Mouse (Mus musculus) layer of hippocampus, adult 11-12 months (tissue): ENCODE results near the gene Proser3.

Source experiments
- DNase-seq: peaks from one replicate; pipeline ENCODE4 v3.0.0; 2022; ENCODE audit warnings: low spot score

Gene Proser3

DNA sequence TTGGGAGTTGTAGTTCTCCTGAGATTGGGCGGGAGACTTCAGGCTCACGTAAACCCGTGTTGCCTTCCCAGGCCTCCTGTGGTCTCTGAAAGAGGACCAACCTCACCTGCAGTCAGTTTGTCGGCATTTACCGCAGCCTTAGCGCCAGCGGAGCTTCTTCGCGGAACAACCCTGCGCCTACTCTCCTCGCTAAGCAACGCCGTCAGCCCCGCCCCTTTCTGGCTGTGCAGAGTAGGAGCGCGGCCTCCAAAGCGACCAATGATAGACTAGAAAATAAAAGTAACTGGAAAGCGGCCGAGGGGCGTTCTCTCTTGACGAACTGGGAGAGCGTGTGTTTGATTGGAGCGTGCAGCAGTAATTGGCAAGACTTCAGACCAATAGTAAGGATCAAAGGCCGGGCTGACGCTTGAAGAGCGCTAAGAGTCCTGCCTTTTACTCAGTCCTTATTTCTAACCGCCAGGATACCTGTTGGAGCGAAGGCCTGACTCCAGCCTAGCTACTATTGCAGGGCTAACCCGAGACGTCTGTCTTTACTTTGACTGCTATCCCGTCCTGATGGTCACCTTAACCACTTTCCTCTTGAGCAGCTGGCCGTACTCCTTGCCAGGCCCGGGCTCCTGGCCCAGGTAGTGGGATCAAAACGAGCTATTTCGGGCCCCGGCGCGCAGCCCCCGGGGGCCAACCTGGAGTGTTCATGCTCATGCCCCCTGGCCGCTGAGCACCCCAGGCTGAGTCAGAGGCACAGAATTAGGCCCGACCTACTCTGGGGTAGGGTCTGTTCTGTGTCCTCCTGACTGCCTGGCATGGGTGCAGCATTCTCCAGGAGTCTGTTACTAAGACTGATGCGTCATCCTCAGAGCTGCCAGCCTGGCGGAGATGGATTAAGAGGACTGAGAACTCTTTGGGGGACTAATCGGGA, at the start of gene Proser3, which contains the start of gene Hspb6:
Gene Proser3 (minus strand): TSS at position 198 of the 919 bp plus-strand sequence.
Gene Hspb6 (plus strand): TSS at position 77 of the 919 bp plus-strand sequence.
- peak; percentile 99 for DNase-seq

DNA sequence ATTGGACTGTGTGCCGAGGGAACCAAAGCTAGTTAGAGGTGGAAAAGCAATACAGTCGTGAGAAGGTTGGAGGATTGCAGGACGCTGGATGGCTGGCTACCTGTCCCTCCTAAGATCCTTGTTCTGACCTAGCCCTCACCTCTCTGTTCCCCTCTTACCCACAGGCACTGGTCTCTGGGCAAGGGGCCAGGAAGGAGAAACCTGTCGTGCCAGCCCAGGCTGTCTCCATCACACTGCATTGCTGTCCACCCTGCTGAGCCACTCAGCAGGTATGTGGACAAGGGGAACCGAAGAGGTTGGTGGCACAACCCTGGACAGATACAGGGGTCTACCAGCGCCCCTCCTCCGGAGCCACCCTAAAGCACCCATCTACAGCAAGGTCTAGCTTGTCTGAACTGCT, 48.6 kb upstream of the Proser3 start:
- no peak for DNase-seq

- peak; percentile 93 for DNase-seq
Measured at GRCm38 (mm10) chr7:30599933-30600353, 47.8 kb upstream of the Proser3 start.

- no peak for DNase-seq
Measured at GRCm38 (mm10) chr7:30598786-30599185, 46.7 kb upstream of the Proser3 start, which contains the start of gene Zbtb32. Gene Zbtb32, minus strand, starts transcription at chr7:30598909.

DNA sequence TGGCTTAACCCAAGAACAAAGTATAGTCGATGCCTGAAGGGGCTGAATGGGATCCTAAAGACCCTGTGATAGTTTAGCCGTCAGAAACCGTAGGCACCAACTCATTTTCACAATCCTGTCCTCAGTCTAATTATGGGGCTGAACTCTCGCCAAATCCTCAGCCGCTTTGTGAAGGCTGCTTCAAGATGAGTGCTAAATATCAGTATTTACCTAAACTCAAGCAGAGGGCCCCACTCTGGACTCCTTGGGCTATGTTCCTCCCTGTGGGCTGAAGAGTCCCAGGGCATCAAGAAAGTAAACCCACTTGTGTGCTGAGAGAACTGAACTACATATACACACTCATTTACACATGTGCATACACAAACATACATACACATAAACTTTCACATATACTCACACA, 44.7 kb upstream of the Proser3 start:
- no peak for DNase-seq

GRCm38 (mm10) chr7:30596093-30596492, 44.0 kb upstream of the Proser3 start:
- DNase-seq, result no peak

- DNase-seq, result no peak
Measured at GRCm38 (mm10) chr7:30594510-30595024, 42.5 kb upstream of the Proser3 start.

- no peak for DNase-seq
Measured at GRCm38 (mm10) chr7:30593579-30594509, 41.7 kb upstream of the Proser3 start.

GRCm38 (mm10) chr7:30592772-30593423, 40.8 kb upstream of the Proser3 start:
- DNase-seq, result no peak

DNA sequence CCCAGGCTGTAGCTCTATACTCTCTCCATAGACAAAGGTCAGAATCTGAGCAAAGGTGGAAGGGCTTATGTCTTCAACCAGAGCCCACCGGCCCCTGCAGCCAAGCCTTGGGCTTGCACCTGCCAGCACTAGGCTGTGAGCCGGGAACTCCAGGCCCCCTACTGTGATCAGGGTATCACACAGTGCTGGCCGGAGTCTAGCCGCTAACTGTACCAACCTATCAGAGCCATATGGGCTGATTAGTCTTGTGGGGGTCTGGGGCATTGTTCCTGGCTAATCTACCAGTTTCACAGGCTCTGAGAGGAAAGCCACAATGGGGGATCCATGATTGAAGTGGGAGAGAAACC, 39.5 kb upstream of the Proser3 start:
- DNase-seq, result no peak

DNA sequence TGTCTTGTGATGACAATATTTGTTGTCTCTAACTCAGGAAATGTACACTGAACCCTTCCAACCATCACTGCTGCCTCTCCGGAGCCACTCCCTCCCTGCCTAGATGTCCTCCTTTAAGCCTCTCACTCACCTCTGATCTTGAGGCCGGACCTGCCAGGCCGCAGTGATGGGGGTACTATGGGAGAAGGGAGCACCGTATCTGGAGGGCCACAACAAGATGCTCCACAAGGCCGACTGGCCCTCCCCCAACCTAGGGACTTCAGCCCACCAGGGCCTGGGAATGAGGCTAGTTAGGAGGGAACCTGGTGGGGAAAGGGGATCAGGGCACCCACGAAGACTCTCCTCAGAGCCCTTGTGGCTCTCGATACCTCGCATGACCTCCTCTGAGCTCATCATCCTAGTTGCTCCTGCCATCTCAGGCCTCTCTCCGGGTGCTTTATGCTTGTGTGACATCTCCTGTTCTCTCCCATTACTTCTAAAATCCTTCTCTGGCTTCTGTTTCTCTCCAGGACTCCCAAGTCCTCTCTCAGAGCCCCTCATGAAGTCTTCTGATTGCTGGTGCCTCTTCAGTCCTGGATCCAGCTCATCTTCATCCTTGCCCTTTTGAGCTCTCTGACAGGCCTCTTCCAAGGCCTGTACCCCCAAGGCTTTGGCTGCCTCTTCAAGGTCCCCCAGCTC, 39.0 kb upstream of the Proser3 start:
- DNase-seq, result no peak

- peak; percentile 83 for DNase-seq
Measured at GRCm38 (mm10) chr7:30589435-30590301, 37.6 kb upstream of the Proser3 start.

GRCm38 (mm10) chr7:30588676-30589434, 36.8 kb upstream of the Proser3 start, which contains the start of gene Kmt2b:
Gene Kmt2b, minus strand, starts transcription at chr7:30588726.
- DNase-seq, result peak; percentile 97

DNA sequence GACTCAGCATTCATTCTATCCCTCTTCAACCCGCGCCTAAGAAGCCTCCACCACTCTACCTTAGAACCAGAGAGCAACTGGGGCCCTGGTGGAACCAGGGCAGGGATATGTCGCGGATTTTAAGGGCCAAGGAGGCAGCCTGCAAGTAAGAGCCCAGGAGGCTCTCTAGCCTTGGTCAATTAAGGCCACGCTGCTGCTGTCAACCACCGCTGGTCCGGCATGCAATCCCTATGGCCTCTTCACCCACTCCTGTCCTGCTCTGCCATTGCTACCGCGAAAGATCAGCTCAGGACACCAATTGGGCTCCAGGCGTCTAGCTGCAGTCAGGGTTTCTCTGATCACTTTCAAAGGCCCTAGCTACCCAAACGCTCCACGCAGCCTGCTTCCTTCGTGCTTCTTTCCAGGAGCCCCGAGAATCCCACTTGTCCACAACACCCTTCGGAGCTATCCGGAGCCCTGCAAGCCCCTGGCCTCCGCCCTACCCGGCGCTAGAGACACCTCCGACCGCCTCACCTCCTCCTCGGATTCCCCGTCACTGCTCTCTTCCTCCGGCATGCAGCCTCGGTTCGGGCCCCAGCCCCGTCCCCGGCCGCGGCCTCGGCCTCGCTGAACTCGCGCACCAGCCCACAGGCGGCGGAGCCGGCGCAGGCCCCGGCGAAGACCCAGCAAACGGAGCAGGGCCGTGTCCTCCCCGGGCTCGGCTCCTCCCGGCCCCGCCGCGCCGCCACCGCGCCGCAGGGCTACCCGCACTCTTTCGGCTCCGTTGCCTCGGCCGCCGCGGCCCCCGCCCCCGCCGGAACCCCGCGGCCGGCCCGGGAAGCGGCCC, 36.0 kb upstream of the Proser3 start:
- DNase-seq, result peak; percentile 47

- no peak for DNase-seq
Measured at GRCm38 (mm10) chr7:30586455-30587020, 34.4 kb upstream of the Proser3 start.

- DNase-seq, result no peak
Measured at GRCm38 (mm10) chr7:30585170-30585569, 33.1 kb upstream of the Proser3 start.

GRCm38 (mm10) chr7:30584339-30584738, 32.2 kb upstream of the Proser3 start:
- no peak for DNase-seq

- DNase-seq, result no peak
Measured at GRCm38 (mm10) chr7:30581547-30581946, 29.4 kb upstream of the Proser3 start.
